Mouse (Mus musculus) megakaryocyte-erythroid progenitor cell, adult 5-6 weeks (primary cell): Measurements from ENCODE around the gene Nmbr. TPM values are rescaled to one million over a fixed set of nuclear protein-coding genes. Genes with fewer than 3 reads are reported as not detected.

Experiments used
- total RNA-seq, 2 experiments: library from RNA; stranded (forward) in 1 of 2; stranded (reverse) in 1 of 2; fragments of 200-1000, 215-1000 nt in 1 of 2; fragments of >200 nt in 1 of 2; fragmentation: Nextera tagmentation in 1 of 2; gene quantifications; 2 replicates each; pipeline ENCODE4 v1.2.3; 2014 to 2017

The Nmbr gene
- total RNA-seq, 2 experiments from 2014 or later: not detected

Other genes with a start within 250 kb of the Nmbr start
- gene Adgrg6, start 159.9 kb upstream of the Nmbr start, total RNA-seq (2014; fragmentation: Nextera tagmentation): not detected in 2 replicates
- not detected in 2 replicates for gene Adgrg6, start 159.9 kb upstream of the Nmbr start, total RNA-seq (2017)
- 23.2 and 36.3 TPM in 2 replicates for gene Vta1, start within 50 bp of the Nmbr start, total RNA-seq (2014; fragmentation: Nextera tagmentation)
- 60.1 and 92.5 TPM in 2 replicates for gene Vta1, start within 50 bp of the Nmbr start, total RNA-seq (2017)
- not detected in 2 replicates for gene Gje1, start 12.6 kb downstream of the Nmbr start, total RNA-seq (2014; fragmentation: Nextera tagmentation)
- not detected in 2 replicates for gene Gje1, start 12.6 kb downstream of the Nmbr start, total RNA-seq (2017)